Mouse (Mus musculus): ENCODE results near the gene Pbrm1. TPM values are rescaled to one million over a fixed set of nuclear protein-coding genes. Genes with fewer than 3 reads are reported as not detected.

The Pbrm1 gene
- polyA plus RNA-seq (2015; fragmentation: Nextera tagmentation; extraction: Ambion mirVana), result 64.9 and 65.8 TPM in 2 replicates

GRCm38 (mm10) chr14:31018860-31019291 is at the start of gene Pbrm1, which contains the start of gene Gnl3:
TSS of gene Pbrm1 (plus strand) at chr14:31019138.
TSS of gene Gnl3 (minus strand) at chr14:31019152.

GRCm38 (mm10) chr14:31001307-31002205 is 17.4 kb upstream of the Pbrm1 start, which contains the start of the genes Glt8d1 and Spcs1:
TSS of gene Glt8d1 (plus strand) at chr14:31001400.
TSS of gene Spcs1 (minus strand) at chr14:31001672.

GRCm38 (mm10) chr14:31128826-31129219 is 109.9 kb downstream of the Pbrm1 start, which contains the start of gene Smim4:
TSS of gene Smim4 (minus strand) at chr14:31128956.

GRCm38 (mm10) chr14:31130236-31131220 is 111.6 kb downstream of the Pbrm1 start, which contains the start of gene Nt5dc2:
TSS of gene Nt5dc2 (plus strand) at chr14:31131053.

GRCm38 (mm10) chr14:31168425-31168824 is 149.5 kb downstream of the Pbrm1 start, which contains the start of gene Stab1:
TSS of gene Stab1 (minus strand) at chr14:31168641.

Other genes with a start within 250 kb of the Pbrm1 start
- gene Tmem110, start 193.5 kb upstream of the Pbrm1 start, polyA plus RNA-seq (2015; fragmentation: Nextera tagmentation; extraction: Ambion mirVana), result 11.7 and 12.6 TPM in 2 replicates
- 1.8 and 2.4 TPM in 2 replicates for gene Mustn1, start 139.9 kb upstream of the Pbrm1 start, polyA plus RNA-seq (2015; fragmentation: Nextera tagmentation; extraction: Ambion mirVana)
- 0.12 and 0.29 TPM in 2 replicates for gene Itih4, start 132.7 kb upstream of the Pbrm1 start, polyA plus RNA-seq (2015; fragmentation: Nextera tagmentation; extraction: Ambion mirVana)
- gene Itih3, start 95.4 kb upstream of the Pbrm1 start, polyA plus RNA-seq (2015; fragmentation: Nextera tagmentation; extraction: Ambion mirVana), result 1.6 and 1.9 TPM in 2 replicates
- 0.05 TPM in 1 of 2 replicates, not detected in the other for gene Itih1, start 75.8 kb upstream of the Pbrm1 start, polyA plus RNA-seq (2015; fragmentation: Nextera tagmentation; extraction: Ambion mirVana)
- 2.8 and 4.1 TPM in 2 replicates for gene Nek4, start 67.8 kb upstream of the Pbrm1 start, polyA plus RNA-seq (2015; fragmentation: Nextera tagmentation; extraction: Ambion mirVana)
- 20.8 and 29.2 TPM in 2 replicates for gene Glt8d1, start 17.7 kb upstream of the Pbrm1 start, polyA plus RNA-seq (2015; fragmentation: Nextera tagmentation; extraction: Ambion mirVana)
- 311 and 313 TPM in 2 replicates for gene Spcs1, start 17.5 kb upstream of the Pbrm1 start, polyA plus RNA-seq (2015; fragmentation: Nextera tagmentation; extraction: Ambion mirVana)
- gene Gnl3, start within 50 bp of the Pbrm1 start, polyA plus RNA-seq (2015; fragmentation: Nextera tagmentation; extraction: Ambion mirVana), result 135 and 137 TPM in 2 replicates
- 136 and 138 TPM in 2 replicates for gene Smim4, start 109.8 kb downstream of the Pbrm1 start, polyA plus RNA-seq (2015; fragmentation: Nextera tagmentation; extraction: Ambion mirVana)
- 88.3 and 97.0 TPM in 2 replicates for gene Nt5dc2, start 111.9 kb downstream of the Pbrm1 start, polyA plus RNA-seq (2015; fragmentation: Nextera tagmentation; extraction: Ambion mirVana)
- gene Stab1, start 149.5 kb downstream of the Pbrm1 start, polyA plus RNA-seq (2015; fragmentation: Nextera tagmentation; extraction: Ambion mirVana), result 28.7 and 37.1 TPM in 2 replicates
- gene Tnnc1, start 189.2 kb downstream of the Pbrm1 start, polyA plus RNA-seq (2015; fragmentation: Nextera tagmentation; extraction: Ambion mirVana), result 0.53 and 0.75 TPM in 2 replicates
- gene Nisch, start 197.8 kb downstream of the Pbrm1 start, polyA plus RNA-seq (2015; fragmentation: Nextera tagmentation; extraction: Ambion mirVana), result 94.1 and 119 TPM in 2 replicates
- 1.1 TPM in 2 replicates for gene Sema3g, start 198.7 kb downstream of the Pbrm1 start, polyA plus RNA-seq (2015; fragmentation: Nextera tagmentation; extraction: Ambion mirVana)
- 12.9 TPM in 2 replicates for gene Phf7, start 232.2 kb downstream of the Pbrm1 start, polyA plus RNA-seq (2015; fragmentation: Nextera tagmentation; extraction: Ambion mirVana)
- gene Bap1, start 232.3 kb downstream of the Pbrm1 start, polyA plus RNA-seq (2015; fragmentation: Nextera tagmentation; extraction: Ambion mirVana), result 36.9 TPM in 2 replicates

Data from spleen, postnatal 0 days (tissue).